ENCODE assay signal across 11 mouse cellular contexts in genomic region chr14:45445445-45445844, GRCm38 (mm10). TPM values are rescaled to one million over a fixed set of nuclear protein-coding genes. Genes with fewer than 3 reads are reported as not detected.
DNase-seq lines count a peak whose midpoint lies in the region; ATAC-seq and TF ChIP-seq lines count a peak whose summit lies in the region.
"Had no signal": no experiment of that assay in that cellular context is flagged by ENCODE, and none has a peak within 500 bp of the region (broad histone marks: within the 10 kb centered on the region; RNA-seq: fewer than 3 reads in every experiment).

No protein-coding gene starts in this region.

- no peak overlapping the region for H3K9ac ChIP-seq in kidney, postnatal 0 days (ENCODE audit: low read depth, low read length)
- H3K9ac ChIP-seq in heart, embryonic 11.5 days (ENCODE audit: low read depth, low read length): 0 out of 2 replicates have a peak overlapping the region, but pooled peaks have one; percentile 22
- peak overlapping the region; percentile 40; the same call in 1 of the 2 replicates for H3K9ac ChIP-seq in liver, embryonic 14.5 days (replicated peaks)
- H3K9ac ChIP-seq: hindbrain, embryonic 14.5 days; neural tube, embryonic 13.5 days had no signal

- no peak for TF ChIP-seq CTCF in kidney, postnatal 0 days (IDR thresholded peaks at IDR 0.05; ENCODE audit: low read depth)
- no peak for TF ChIP-seq CTCF in liver, embryonic 14.5 days (IDR thresholded peaks at IDR 0.05; ENCODE audit: low read depth)

- no peaks in the 10 kb centered on the region for H3K9me3 ChIP-seq in kidney, postnatal 0 days (replicated peaks; ENCODE audit: low read length)
- no peaks in the 10 kb centered on the region for H3K9me3 ChIP-seq in heart, embryonic 11.5 days (replicated peaks; ENCODE audit: control insufficient read depth, low read length)
- no peaks in the 10 kb centered on the region for H3K9me3 ChIP-seq in liver, embryonic 14.5 days (ENCODE audit: control insufficient read depth, low read length)
- H3K9me3 ChIP-seq: neural tube, embryonic 13.5 days had no signal

- H3K4me1 ChIP-seq in kidney, postnatal 0 days (replicated peaks; ENCODE audit: insufficient read depth, low read length): peaks cover 29% of the 10 kb centered on the region
- H3K4me1 ChIP-seq in heart, embryonic 11.5 days (ENCODE audit: control insufficient read depth, insufficient read depth, low read length): peaks cover 10% of the 10 kb centered on the region
- peaks cover 10 to 23% of the 10 kb centered on the region in 2 experiments; a peak in 3 of 4 replicates for H3K4me1 ChIP-seq in liver, embryonic 14.5 days (replicated peaks; ENCODE audit: control insufficient read depth in 2 of 2, insufficient read depth in 2 of 2, low read length in 1 of 2)

- no peak overlapping the region for H3K4me2 ChIP-seq in kidney, postnatal 0 days (ENCODE audit: low read length)
- peak overlapping the region; percentile 39 for H3K4me2 ChIP-seq in heart, embryonic 11.5 days
- H3K4me2 ChIP-seq in liver, embryonic 14.5 days (ENCODE audit: low read depth): peak overlapping the region; percentile 51
- H3K4me2 ChIP-seq: hindbrain, embryonic 14.5 days; neural tube, embryonic 13.5 days had no signal

- no peak for ATAC-seq in kidney, postnatal 0 days (replicated peaks; ENCODE audit: low FRiP score, low read depth)
- peak; percentile 33; the same call in 1 of the 2 replicates for ATAC-seq in heart, embryonic 11.5 days (replicated peaks; ENCODE audit: insufficient number of reproducible peaks, low FRiP score, low TSS enrichment)
- ATAC-seq in liver, embryonic 14.5 days (ENCODE audit: insufficient read depth): peak; percentile 83

- no peaks in the 10 kb centered on the region for H3K27me3 ChIP-seq in kidney, postnatal 0 days (ENCODE audit: insufficient read depth, low read length)
- H3K27me3 ChIP-seq in heart, embryonic 11.5 days (ENCODE audit: control insufficient read depth, insufficient read depth, low read length): no peaks in the 10 kb centered on the region
- no peaks in the 10 kb centered on the region for H3K27me3 ChIP-seq in liver, embryonic 14.5 days (ENCODE audit: control insufficient read depth, insufficient read depth, low read length)
- H3K27me3 ChIP-seq: neural tube, embryonic 13.5 days had no signal

- WGBS in kidney, postnatal 0 days: 47% methylated on average over 12 of the region's 12 CpGs
- WGBS in heart, embryonic 11.5 days (ENCODE audit: insufficient replicate concordance): 31% methylated on average over 12 of the region's 12 CpGs
- WGBS in liver, embryonic 14.5 days (ENCODE audit: insufficient replicate concordance): 30% methylated on average over 12 of the region's 12 CpGs

- no peak for TF ChIP-seq EP300 in liver, embryonic 14.5 days (IDR thresholded peaks at IDR 0.05; ENCODE audit: low read depth)

- H3K4me3 ChIP-seq in kidney, postnatal 0 days (replicated peaks; ENCODE audit: low read depth, low read length): no peak overlapping the region
- no peak overlapping the region for H3K4me3 ChIP-seq in heart, embryonic 11.5 days (ENCODE audit: low read depth, low read length)
- 0 out of 4 replicates have a peak overlapping the region, but pooled peaks have one; percentile 2 to 14 for H3K4me3 ChIP-seq in liver, embryonic 14.5 days (ENCODE audit: insufficient read depth in 1 of 2, low read depth in 2 of 2, low read length in 2 of 2)
- H3K4me3 ChIP-seq: neural tube, embryonic 13.5 days had no signal

- no peak for DNase-seq in kidney, postnatal 0 days (ENCODE audit: low spot score)
- no peak for DNase-seq in kidney, postnatal 25 days
- DNase-seq in ZHBTc4 (ENCODE audit: low read depth, low spot score): peak; percentile 99
- peak in 1 of 3 experiments; percentile 23 for DNase-seq in liver, embryonic 14.5 days (ENCODE audit: low read depth in 3 of 3, low spot score in 3 of 3)
- no peak for DNase-seq in left cerebral cortex, adult 18-20 months (ENCODE audit: low spot score in 2 of 2)
- no peak for DNase-seq in adrenal gland, adult 8-10 months
- DNase-seq in right cerebral cortex, postnatal 10 days (ENCODE audit: low spot score in 2 of 2): no peak
- DNase-seq: cerebellum, postnatal 36 days had no signal

- H3K27ac ChIP-seq in kidney, postnatal 0 days: peak overlapping the region; percentile 38
- 0 out of 2 replicates have a peak overlapping the region, but pooled peaks have one; percentile 2 for H3K27ac ChIP-seq in heart, embryonic 11.5 days (ENCODE audit: low read depth, low read length)
- H3K27ac ChIP-seq in liver, embryonic 14.5 days: no peak overlapping the region
- H3K27ac ChIP-seq: hindbrain, embryonic 14.5 days; neural tube, embryonic 13.5 days had no signal

- H3K36me3 ChIP-seq in kidney, postnatal 0 days (ENCODE audit: insufficient read depth, low read length): no peaks in the 10 kb centered on the region
- no peaks in the 10 kb centered on the region for H3K36me3 ChIP-seq in heart, embryonic 11.5 days (ENCODE audit: control insufficient read depth, insufficient read depth, low read length)
- no peaks in the 10 kb centered on the region for H3K36me3 ChIP-seq in liver, embryonic 14.5 days (replicated peaks; ENCODE audit: control insufficient read depth, insufficient read depth, low read depth)
- H3K36me3 ChIP-seq: neural tube, embryonic 13.5 days had no signal

RNA-seq across cellular contexts. Expression of gene Gnpnat1, which starts 40.7 kb away (rescaled TPM):
- 79.0 and 83.3 TPM in 2 replicates for polyA plus RNA-seq in kidney, postnatal 0 days (2015; fragmentation: Nextera tagmentation; extraction: Ambion mirVana)
- 36.8 and 38.0 TPM in 2 replicates for polyA plus RNA-seq in heart, embryonic 11.5 days (2014; fragmentation: Nextera tagmentation; extraction: Ambion mirVana)
- 5.4 and 8.9 TPM in 2 replicates for polyA plus RNA-seq in liver, embryonic 14.5 days (2012; rRNA removed)
- 30.4 and 31.0 TPM in 2 replicates for polyA plus RNA-seq in liver, embryonic 14.5 days (2014; fragmentation: Nextera tagmentation; extraction: Ambion mirVana)
- total RNA-seq in left cerebral cortex, adult 18-20 months (2021): 10 to 100 TPM; 19.1 to 21.1 TPM
- total RNA-seq in adrenal gland, adult 8-10 months (2022): 10 to 100 TPM; 26.6 to 37.7 (median 31.8) TPM

Comparison
In these comparisons a context has a peak if more than half of its experiments do, and no peak if none do; other contexts are left out.
1. H3K4me3 ChIP-seq: peak in liver, embryonic 14.5 days (2 of 2); none in kidney, postnatal 0 days (single experiment) and heart, embryonic 11.5 days (single experiment).